Mouse (Mus musculus) kidney, adult 2 months (tissue): ENCODE data around the gene Srf.

ENCODE experiments used
- CTCF ChIP-seq: fragments of 200-500 bp; conservative IDR thresholded peaks from 2 replicates; pipeline ENCODE4 v1.5.1; 2011; ENCODE audit warnings: low read depth, mild to moderate bottlenecking, control low read depth, low read length, moderate library complexity, mixed read lengths; ENCODE audit not compliant: insufficient read depth, insufficient read length
- POLR2A ChIP-seq: fragments of 200-500 bp; IDR thresholded peaks from one replicate; pipeline ENCODE4 v1.6.1; 2011; ENCODE audit warnings: low read depth, low read length, control low read depth

GRCm38 (mm10) chr17:46558151-46558550 lies 2.2 kb upstream of the Srf start:
- TF ChIP-seq POLR2A (no peak), CTCF (no peak)
